Mouse (Mus musculus) hindbrain, embryonic 14.5 days (tissue): Measurements from ENCODE around the gene Tmem236. TPM values are rescaled to one million over a fixed set of nuclear protein-coding genes. Genes with fewer than 3 reads are reported as not detected.
A peak's percentile ranks its signal among the peaks of the same experiment; 100 is the strongest.

Experiments used
- ATAC-seq: fragments of 200-750 bp; cut with Nextera tagmentation; 2 replicates; pipeline ENCODE4 v1.8.0; 2017; ENCODE audit warnings: moderate number of reproducible peaks, mild to moderate bottlenecking, moderate TSS enrichment, moderate library complexity; ENCODE audit not compliant: low FRiP score
- DNase-seq: peaks from one replicate; pipeline ENCODE4 v3.0.0-alpha.2; 2015; ENCODE audit warnings: low spot score
- H3K27ac ChIP-seq: fragments of 300-500 bp; sonication (generic); 2 replicates; pipeline ENCODE4 v1.5.1; 2014; ENCODE audit warnings: mild to moderate bottlenecking, moderate library complexity
- H3K27me3 ChIP-seq: fragments of 300-500 bp; sonication (generic); 2 replicates; pipeline ENCODE4 v1.6.1; 2014; ENCODE audit warnings: mild to moderate bottlenecking, low read length, mixed read lengths; ENCODE audit not compliant: control insufficient read depth, insufficient read depth
- H3K36me3 ChIP-seq: fragments of 300-500 bp; sonication (generic); replicated peaks from 2 replicates; pipeline ENCODE4 v1.6.1; 2014; ENCODE audit not compliant: control insufficient read depth, insufficient read depth
- H3K4me1 ChIP-seq: fragments of 300-500 bp; sonication (generic); replicated peaks from 2 replicates; pipeline ENCODE4 v1.6.1; 2014; ENCODE audit warnings: antibody characterized with exemption, low read length, mixed read lengths; ENCODE audit not compliant: control insufficient read depth, insufficient read depth
- H3K4me2 ChIP-seq: fragments of 300-500 bp; sonication (generic); replicated peaks from 2 replicates; pipeline ENCODE4 v1.6.1; 2014; ENCODE audit warnings: mild to moderate bottlenecking, moderate library complexity
- H3K4me3 ChIP-seq: fragments of 300-500 bp; sonication (generic); replicated peaks from 2 replicates; pipeline ENCODE4 v1.5.1; 2014; ENCODE audit warnings: mild to moderate bottlenecking, low read length
- H3K9ac ChIP-seq: fragments of 300-500 bp; sonication (generic); 2 replicates; pipeline ENCODE4 v1.6.1; 2014
- H3K9me3 ChIP-seq: fragments of 300-500 bp; sonication (generic); 2 replicates; pipeline ENCODE4 v1.6.1; 2016; ENCODE audit warnings: low read length; ENCODE audit not compliant: control insufficient read depth
- WGBS: fragments of 180-500 bp; shearing (Covaris S2); extraction: QIAGEN DNeasy Blood & Tissue Kit; methylation state at CpG from one replicate; pipeline ENCODE4 v1.1.7; 2014; 5-methylcytosine and 5-hydroxymethylcytosine counted together
- microRNA counts: library from miRNA; unstranded; fragments of <30 nt; microRNA quantifications from one replicate; lab custom pipeline; 2016
- microRNA-seq: library from miRNA; unstranded; fragments of <30 nt; microRNA quantifications from one replicate; pipeline ENCODE4, GENCODE M21; 2016
- polyA plus RNA-seq: library from polyadenylated mRNA; unstranded; fragments of >200 nt; fragmentation: Nextera tagmentation; extraction: Ambion mirVana; gene quantifications from 2 replicates; pipeline ENCODE4 v1.2.1, GENCODE M21; 2014

Tmem236 gene
- polyA plus RNA-seq, 1 experiment from 2014 or later, result 0.21 TPM

- Histone ChIP-seq H3K4me2 (no peak overlapping the region), H3K4me3 (no peak overlapping the region), H3K27me3 (no peaks in the 10 kb centered on the region), H3K36me3 (no peaks in the 10 kb centered on the region), H3K9ac (no peak overlapping the region), H3K27ac (no peak overlapping the region), H3K9me3 (no peaks in the 10 kb centered on the region), H3K4me1 (no peaks in the 10 kb centered on the region)
- DNase-seq (no peak), ATAC-seq (no peak)
Measured at GRCm38 (mm10) chr2:14258345-14258850, 84.1 kb downstream of the Tmem236 start.

GRCm38 (mm10) chr2:14262090-14262489 is 87.8 kb downstream of the Tmem236 start:
- H3K4me2 ChIP-seq, result no peak overlapping the region
- no peak for DNase-seq
- H3K27me3 ChIP-seq, result no peaks in the 10 kb centered on the region
- no peak for ATAC-seq
- no peak overlapping the region for H3K27ac ChIP-seq
- no peaks in the 10 kb centered on the region for H3K9me3 ChIP-seq
- no peak overlapping the region for H3K9ac ChIP-seq
- no peak overlapping the region for H3K4me3 ChIP-seq
- H3K36me3 ChIP-seq, result no peaks in the 10 kb centered on the region
- WGBS, result 78% methylated on average over 1 of the region's 1 CpGs
- H3K4me1 ChIP-seq, result no peaks in the 10 kb centered on the region

GRCm38 (mm10) chr2:14269160-14269559 is 94.8 kb downstream of the Tmem236 start:
- WGBS, result 72% methylated on average over 1 of the region's 1 CpGs
- Histone ChIP-seq H3K9ac (no peak overlapping the region), H3K4me3 (no peak overlapping the region), H3K27ac (no peak overlapping the region), H3K4me2 (no peak overlapping the region), H3K4me1 (no peaks in the 10 kb centered on the region), H3K36me3 (no peaks in the 10 kb centered on the region), H3K9me3 (no peaks in the 10 kb centered on the region), H3K27me3 (no peaks in the 10 kb centered on the region)
- ATAC-seq, result no peak
- no peak for DNase-seq

MicroRNAs within 50 kb of the gene (microRNA counts, 519-probe panel; counts per million panel counts)
- microRNA mmu-miR-511 (lab: Ali Mortazavi, UCI), result not detected

Small RNAs within 50 kb of the gene (microRNA-seq; reads per million reads assigned to microRNA genes)
- 3.7 reads per million, percentile 16 among the genes with 10 or more reads in this experiment for gene Mir511

Other genes starting within 250 kb of the Tmem236 start
- gene Hacd1, start 118.4 kb upstream of the Tmem236 start, polyA plus RNA-seq, result 89.4 and 97.6 TPM in 2 replicates
- 134 and 162 TPM in 2 replicates for gene Stam, start 100.4 kb upstream of the Tmem236 start, polyA plus RNA-seq
- 6.2 and 7.0 TPM in 2 replicates for gene Mrc1, start 54.9 kb downstream of the Tmem236 start, polyA plus RNA-seq
- gene Slc39a12, start 213.8 kb downstream of the Tmem236 start, polyA plus RNA-seq, result 5.0 and 5.9 TPM in 2 replicates